Comparison of ENCODE assay signal across 34 mouse cellular contexts in genomic region chr1:24776576-24776975, GRCm38 (mm10).
"Had no signal": no experiment of that assay in that cellular context is flagged by ENCODE, and none has a peak within 500 bp of the region (broad histone marks: within the 10 kb centered on the region; RNA-seq: fewer than 3 reads in every experiment).

No protein-coding gene starts in this region.

- H3K4me3 ChIP-seq: heart, embryonic 10.5 days; heart, embryonic 12.5 days; heart, embryonic 13.5 days; heart, embryonic 15.5 days; hindbrain, embryonic 10.5 days; hindbrain, embryonic 12.5 days; hindbrain, embryonic 13.5 days; hindbrain, embryonic 15.5 days; intestine, embryonic 15.5 days; kidney, embryonic 15.5 days; layer of hippocampus, adult 2 months; left cerebral cortex, adult 2 months had no signal

- H3K27me3 ChIP-seq: heart, embryonic 12.5 days; heart, embryonic 13.5 days; heart, embryonic 15.5 days; hindbrain, embryonic 12.5 days; hindbrain, embryonic 13.5 days; hindbrain, embryonic 15.5 days; intestine, embryonic 15.5 days; kidney, embryonic 15.5 days had no signal

- H3K9me3 ChIP-seq: heart, embryonic 10.5 days; heart, embryonic 12.5 days; heart, embryonic 13.5 days; heart, embryonic 15.5 days; hindbrain, embryonic 10.5 days; hindbrain, embryonic 12.5 days; hindbrain, embryonic 13.5 days; hindbrain, embryonic 15.5 days; intestine, embryonic 15.5 days; kidney, embryonic 15.5 days had no signal

- H3K27ac ChIP-seq: heart, embryonic 10.5 days; heart, embryonic 13.5 days; heart, embryonic 15.5 days; hindbrain, embryonic 10.5 days; hindbrain, embryonic 12.5 days; hindbrain, embryonic 13.5 days; hindbrain, embryonic 14.5 days; hindbrain, embryonic 15.5 days; hindbrain, postnatal 0 days; intestine, embryonic 15.5 days; kidney, embryonic 15.5 days; kidney, postnatal 0 days; layer of hippocampus, adult 2 months; left cerebral cortex, adult 2 months had no signal

- H3K4me1 ChIP-seq: heart, embryonic 10.5 days; heart, embryonic 12.5 days; heart, embryonic 13.5 days; heart, embryonic 15.5 days; hindbrain, embryonic 10.5 days; hindbrain, embryonic 12.5 days; hindbrain, embryonic 13.5 days; hindbrain, embryonic 15.5 days; intestine, embryonic 15.5 days; kidney, embryonic 15.5 days had no signal

- H3K4me2 ChIP-seq: heart, embryonic 11.5 days; heart, embryonic 12.5 days; heart, embryonic 13.5 days; heart, embryonic 15.5 days; hindbrain, embryonic 12.5 days; hindbrain, embryonic 13.5 days; hindbrain, embryonic 14.5 days; hindbrain, embryonic 15.5 days; intestine, embryonic 15.5 days; kidney, embryonic 15.5 days had no signal

- ATAC-seq: hindbrain, postnatal 0 days; inflammation-experienced regulatory T-cells, adult 6 months; intestine, embryonic 15.5 days; intestine, embryonic 16.5 days; intestine, postnatal 0 days had no signal

- DNase-seq: heart, postnatal 10 days; heart, postnatal 14 days; heart, postnatal 36 days; heart, postnatal 4 days; kidney, adult 11 months; kidney, adult 18-20 months; kidney, adult 2 months; kidney, adult 8-10 months; kidney, adult 9 months; kidney, postnatal 10 days; kidney, postnatal 14 days; kidney, postnatal 25 days; kidney, postnatal 4 days; layer of hippocampus, adult 9-11 months; layer of hippocampus, postnatal 36 days had no signal

- H3K36me3 ChIP-seq: heart, embryonic 10.5 days; heart, embryonic 12.5 days; heart, embryonic 13.5 days; heart, embryonic 15.5 days; hindbrain, embryonic 10.5 days; hindbrain, embryonic 12.5 days; hindbrain, embryonic 13.5 days; hindbrain, embryonic 15.5 days; intestine, embryonic 15.5 days; kidney, embryonic 15.5 days had no signal

- H3K9ac ChIP-seq: heart, embryonic 12.5 days; heart, embryonic 13.5 days; heart, embryonic 15.5 days; hindbrain, embryonic 12.5 days; hindbrain, embryonic 13.5 days; hindbrain, embryonic 14.5 days; hindbrain, embryonic 15.5 days; intestine, embryonic 15.5 days; kidney, embryonic 15.5 days had no signal
